30 mouse cellular contexts compared by ENCODE assay signal in genomic region chr7:110770949-110771348, GRCm38 (mm10). TPM values are rescaled to one million over a fixed set of nuclear protein-coding genes. Genes with fewer than 3 reads are reported as not detected.
DNase-seq lines count a peak whose midpoint lies in the region; ATAC-seq and TF ChIP-seq lines count a peak whose summit lies in the region.
"Had no signal": no experiment of that assay in that cellular context is flagged by ENCODE, and none has a peak within 500 bp of the region (broad histone marks: within the 10 kb centered on the region; RNA-seq: fewer than 3 reads in every experiment).

No protein-coding gene starts in this region.

- peaks cover 29% of the 10 kb centered on the region for H3K4me1 ChIP-seq in limb, embryonic 13.5 days
- peaks cover 33% of the 10 kb centered on the region for H3K4me1 ChIP-seq in limb, embryonic 10.5 days
- H3K4me1 ChIP-seq in liver, embryonic 12.5 days = peaks cover 81% of the 10 kb centered on the region
- H3K4me1 ChIP-seq in liver, postnatal 0 days (ENCODE audit: insufficient read depth) = peaks cover 48% of the 10 kb centered on the region
- peaks cover 15% of the 10 kb centered on the region; the same call in 1 of the 2 replicates for H3K4me1 ChIP-seq in forebrain, postnatal 0 days (ENCODE audit: insufficient read depth)

- no peak overlapping the region for H3K4me2 ChIP-seq in limb, embryonic 13.5 days (replicated peaks)
- H3K4me2 ChIP-seq in liver, embryonic 12.5 days = peak overlapping the region; percentile 10
- H3K4me2 ChIP-seq in liver, postnatal 0 days (ENCODE audit: low read depth, low read length) = no peak overlapping the region
- no peak overlapping the region for H3K4me2 ChIP-seq in forebrain, postnatal 0 days (ENCODE audit: low read depth)
- H3K4me2 ChIP-seq: embryonic facial prominence, embryonic 15.5 days; heart, embryonic 12.5 days; hindbrain, embryonic 13.5 days; limb, embryonic 12.5 days; midbrain, embryonic 15.5 days; neural tube, embryonic 15.5 days had no signal

- ATAC-seq in CD4-positive, CD25-positive, alpha-beta regulatory T cell, adult 4 months = no peak
- no peak for ATAC-seq in limb, embryonic 13.5 days (ENCODE audit: low FRiP score, low read depth)
- peak; percentile 17; the same call in 1 of the 2 replicates for ATAC-seq in liver, embryonic 12.5 days
- no peak for ATAC-seq in liver, postnatal 0 days
- ATAC-seq in forebrain, postnatal 0 days = no peak
- ATAC-seq: forebrain, embryonic 14.5 days; intestine, embryonic 16.5 days; midbrain, embryonic 15.5 days had no signal

- no peak overlapping the region for H3K27ac ChIP-seq in limb, embryonic 13.5 days
- no peak overlapping the region for H3K27ac ChIP-seq in limb, embryonic 10.5 days
- peak overlapping the region; percentile 93 for H3K27ac ChIP-seq in liver, embryonic 12.5 days
- H3K27ac ChIP-seq in liver, postnatal 0 days (ENCODE audit: low read depth) = peak overlapping the region; percentile 93
- H3K27ac ChIP-seq in forebrain, postnatal 0 days (ENCODE audit: low read depth, low read length) = no peak overlapping the region
- H3K27ac ChIP-seq: embryonic facial prominence, embryonic 10.5 days; embryonic facial prominence, embryonic 15.5 days; hindbrain, embryonic 13.5 days; limb, embryonic 12.5 days; midbrain, embryonic 15.5 days; neural tube, embryonic 15.5 days had no signal

- peak; percentile 14 for DNase-seq in CD4-positive, CD25-positive, alpha-beta regulatory T cell, adult 2 months (ENCODE audit: low read depth, low spot score)
- DNase-seq in limb, embryonic 10.5 days (ENCODE audit: low spot score) = no peak
- peak; percentile 18 for DNase-seq in liver, postnatal 0 days
- no peak for DNase-seq in testis, postnatal 10 days (ENCODE audit: low spot score)
- DNase-seq in forebrain, postnatal 0 days = no peak
- DNase-seq: adrenal gland, postnatal 14 days; cerebellum, adult 8-10 months; cerebellum, postnatal 25 days; gastrocnemius, postnatal 14 days; heart, postnatal 4 days; kidney, adult 8-10 months; kidney, postnatal 10 days; layer of hippocampus, adult 9-11 months; lung, adult 2 months; lung, postnatal 10 days; retina, postnatal 1 day; right cerebral cortex, postnatal 14 days; thymus, postnatal 14 days had no signal

- H3K27me3 ChIP-seq in limb, embryonic 13.5 days = peaks cover 30% of the 10 kb centered on the region
- H3K27me3 ChIP-seq in limb, embryonic 10.5 days (ENCODE audit: low read depth, poor library complexity, severe bottlenecking) = peaks cover 59% of the 10 kb centered on the region
- peaks cover 31% of the 10 kb centered on the region for H3K27me3 ChIP-seq in liver, embryonic 12.5 days (replicated peaks)
- no peaks in the 10 kb centered on the region; the same call in 1 of the 2 replicates for H3K27me3 ChIP-seq in liver, postnatal 0 days (ENCODE audit: insufficient read depth, low read length)
- H3K27me3 ChIP-seq in forebrain, postnatal 0 days (ENCODE audit: insufficient read depth, low read length) = no peaks in the 10 kb centered on the region
- H3K27me3 ChIP-seq: heart, embryonic 12.5 days; neural tube, embryonic 15.5 days had no signal

- H3K4me3 ChIP-seq in limb, embryonic 13.5 days = no peak overlapping the region
- no peak overlapping the region for H3K4me3 ChIP-seq in limb, embryonic 10.5 days
- no peak overlapping the region for H3K4me3 ChIP-seq in liver, embryonic 12.5 days
- H3K4me3 ChIP-seq in liver, postnatal 0 days (ENCODE audit: low read depth, low read length) = no peak overlapping the region
- H3K4me3 ChIP-seq in forebrain, postnatal 0 days (ENCODE audit: low read depth, low read length) = no peak overlapping the region
- H3K4me3 ChIP-seq: embryonic facial prominence, embryonic 10.5 days; embryonic facial prominence, embryonic 15.5 days; heart, embryonic 12.5 days; hindbrain, embryonic 13.5 days; limb, embryonic 12.5 days; midbrain, embryonic 15.5 days; neural tube, embryonic 15.5 days had no signal

- H3K9ac ChIP-seq in limb, embryonic 13.5 days = 0 out of 2 replicates have a peak overlapping the region, but pooled peaks have one; percentile 8
- H3K9ac ChIP-seq in liver, embryonic 12.5 days = 0 out of 2 replicates have a peak overlapping the region, but pooled peaks have one; percentile 17
- H3K9ac ChIP-seq in liver, postnatal 0 days (replicated peaks) = no peak overlapping the region
- H3K9ac ChIP-seq in forebrain, postnatal 0 days = no peak overlapping the region
- H3K9ac ChIP-seq: embryonic facial prominence, embryonic 15.5 days; heart, embryonic 12.5 days; hindbrain, embryonic 13.5 days; limb, embryonic 12.5 days; midbrain, embryonic 15.5 days; neural tube, embryonic 15.5 days had no signal

- no peaks in the 10 kb centered on the region for H3K9me3 ChIP-seq in limb, embryonic 13.5 days
- no peaks in the 10 kb centered on the region for H3K9me3 ChIP-seq in limb, embryonic 10.5 days (replicated peaks)
- H3K9me3 ChIP-seq in liver, embryonic 12.5 days (replicated peaks) = no peaks in the 10 kb centered on the region
- H3K9me3 ChIP-seq in liver, postnatal 0 days (ENCODE audit: low read length) = no peaks in the 10 kb centered on the region
- no peaks in the 10 kb centered on the region for H3K9me3 ChIP-seq in forebrain, postnatal 0 days (ENCODE audit: low read length)
- H3K9me3 ChIP-seq: embryonic facial prominence, embryonic 10.5 days; embryonic facial prominence, embryonic 15.5 days; heart, embryonic 12.5 days; hindbrain, embryonic 13.5 days; limb, embryonic 12.5 days; midbrain, embryonic 15.5 days; neural tube, embryonic 15.5 days had no signal

- 88% methylated on average over 4 of the region's 4 CpGs for whole genome bisulfite sequencing in limb, embryonic 13.5 days
- 94% methylated on average over 4 of the region's 4 CpGs for WGBS in limb, embryonic 10.5 days
- 34% methylated on average over 4 of the region's 4 CpGs for WGBS in liver, embryonic 12.5 days (ENCODE audit: insufficient replicate concordance)
- WGBS in liver, postnatal 0 days (ENCODE audit: insufficient replicate concordance) = 48% methylated on average over 4 of the region's 4 CpGs
- 98% methylated on average over 4 of the region's 4 CpGs for WGBS in forebrain, postnatal 0 days

- TF ChIP-seq EP300 in liver, postnatal 0 days (IDR thresholded peaks at IDR 0.05; ENCODE audit: low read depth) = no peak

- TF ChIP-seq CTCF in liver, postnatal 0 days (IDR thresholded peaks at IDR 0.05; ENCODE audit: low read depth) = no peak
- TF ChIP-seq CTCF in forebrain, postnatal 0 days (IDR thresholded peaks at IDR 0.05; ENCODE audit: low read depth) = no peak

- no peaks in the 10 kb centered on the region for H3K36me3 ChIP-seq in limb, embryonic 13.5 days
- no peaks in the 10 kb centered on the region for H3K36me3 ChIP-seq in limb, embryonic 10.5 days
- no peaks in the 10 kb centered on the region for H3K36me3 ChIP-seq in liver, embryonic 12.5 days
- no peaks in the 10 kb centered on the region for H3K36me3 ChIP-seq in liver, postnatal 0 days (replicated peaks; ENCODE audit: insufficient read depth, low read length)
- H3K36me3 ChIP-seq in forebrain, postnatal 0 days (ENCODE audit: insufficient read depth) = no peaks in the 10 kb centered on the region
- H3K36me3 ChIP-seq: embryonic facial prominence, embryonic 10.5 days; embryonic facial prominence, embryonic 15.5 days; heart, embryonic 12.5 days; hindbrain, embryonic 13.5 days; limb, embryonic 12.5 days; midbrain, embryonic 15.5 days; neural tube, embryonic 15.5 days had no signal

RNA-seq across cellular contexts. Expression of gene Ampd3, which starts 2.9 kb away (rescaled TPM):
- polyA plus RNA-seq in CD4-positive, CD25-positive, alpha-beta regulatory T cell, adult 4 months (2017; shearing (Covaris generic)) = 1 to 10 TPM; 2.9 to 4.5 TPM
- polyA plus RNA-seq in limb, embryonic 13.5 days (2015; fragmentation: Nextera tagmentation; extraction: Ambion mirVana) = 2.8 and 3.7 TPM in 2 replicates
- 1.0 and 1.9 TPM in 2 replicates for polyA plus RNA-seq in limb, embryonic 10.5 days (2016; fragmentation: Nextera tagmentation; extraction: Ambion mirVana)
- 33.7 and 34.2 TPM in 2 replicates for polyA plus RNA-seq in liver, embryonic 12.5 days (2016; fragmentation: Nextera tagmentation; extraction: Ambion mirVana)
- 12.3 and 16.6 TPM in 2 replicates for polyA plus RNA-seq in liver, postnatal 0 days (2015; fragmentation: Nextera tagmentation; extraction: Ambion mirVana)
- 9.9 and 11.0 TPM in 2 replicates for total RNA-seq in forebrain, postnatal 0 days (2014; rRNA removed)
- polyA plus RNA-seq in forebrain, postnatal 0 days (2015; fragmentation: Nextera tagmentation; extraction: Ambion mirVana) = 4.8 and 8.6 TPM in 2 replicates

Comparison
In these comparisons a context has a peak if more than half of its experiments do, and no peak if none do; other contexts are left out.
1. H3K9ac ChIP-seq: peak in limb, embryonic 13.5 days (single experiment) and liver, embryonic 12.5 days (single experiment); none in liver, postnatal 0 days (single experiment) and forebrain, postnatal 0 days (single experiment).
2. DNase-seq: peak in CD4-positive, CD25-positive, alpha-beta regulatory T cell, adult 2 months (single experiment) and liver, postnatal 0 days (single experiment); none in limb, embryonic 10.5 days (single experiment), testis, postnatal 10 days (single experiment) and forebrain, postnatal 0 days (single experiment).
3. H3K27ac ChIP-seq: peak in liver, embryonic 12.5 days (single experiment) and liver, postnatal 0 days (single experiment); none in limb, embryonic 13.5 days (single experiment), limb, embryonic 10.5 days (single experiment) and forebrain, postnatal 0 days (single experiment).